Mouse (Mus musculus): Measurements from ENCODE around the gene Ssh2.

DNA sequence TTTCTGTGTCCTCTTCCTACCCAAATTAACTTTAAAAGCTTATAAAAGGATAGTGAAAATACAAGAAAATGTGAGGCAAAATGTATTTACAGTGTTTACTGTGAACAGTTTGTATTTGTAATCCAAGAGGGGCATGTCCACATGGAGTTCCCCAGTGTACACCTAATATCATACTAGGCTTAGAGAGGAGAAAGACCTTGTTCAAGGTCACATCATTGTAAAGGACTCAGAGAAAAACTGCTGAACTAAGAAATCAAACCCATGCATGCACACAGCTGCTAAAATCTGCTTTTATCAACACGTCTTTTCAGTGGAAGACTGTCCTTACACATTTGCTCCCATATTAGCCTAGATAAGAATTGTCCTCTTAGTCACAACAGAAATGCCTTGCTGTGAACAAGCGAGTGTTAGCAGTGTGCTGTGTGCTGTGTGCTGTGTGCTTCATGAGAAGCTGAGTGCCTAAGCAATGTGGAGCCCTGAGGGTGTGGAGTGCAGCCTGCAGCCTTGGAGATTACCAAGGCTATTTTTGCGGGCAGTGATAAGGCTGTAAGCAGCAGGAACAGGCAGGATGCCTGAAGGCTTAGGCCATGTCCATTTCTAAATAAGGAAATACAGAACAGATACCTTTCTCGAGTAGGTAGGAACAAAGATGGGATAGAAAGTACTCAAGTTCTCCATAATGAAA lies 207.2 kb downstream of the Ssh2 start:
- TF ChIP-seq POLR2A (IDR thresholded peaks at IDR 0.05; ENCODE audit: extremely low read depth, insufficient read depth, low read length) (no peak), CTCF (IDR thresholded peaks at IDR 0.05; ENCODE audit: extremely low read depth, insufficient read depth, low read length) (no peak)
